In the genomic region with DNA sequence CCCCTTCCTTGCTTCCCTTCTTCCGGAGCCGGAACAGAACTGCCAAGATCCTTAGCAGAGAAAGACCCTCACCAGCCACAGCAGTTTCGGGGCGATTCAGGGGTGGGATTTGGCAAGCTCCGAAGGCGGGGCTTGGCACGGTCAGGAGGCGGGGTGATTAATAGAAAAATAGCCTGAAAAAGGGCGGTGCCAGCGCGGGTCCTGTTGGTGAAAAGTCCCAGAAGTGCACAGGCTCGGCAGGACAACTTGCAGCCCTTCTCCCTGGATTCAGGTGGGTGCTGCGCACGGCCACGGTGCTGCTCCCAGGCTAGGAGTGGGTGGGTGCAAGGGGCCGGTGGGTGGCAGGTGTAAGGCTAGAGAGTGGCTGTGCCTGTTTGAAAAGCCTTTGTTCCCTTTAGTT, we compare ENCODE assay signal across 8 mouse cellular contexts. TPM values are rescaled to one million over a fixed set of nuclear protein-coding genes. Genes with fewer than 3 reads are reported as not detected.
DNase-seq lines count a peak whose midpoint lies in the region; ATAC-seq and TF ChIP-seq lines count a peak whose summit lies in the region.

No protein-coding gene starts in this region.

- peak overlapping the region; percentile 69 for H3K4me2 ChIP-seq in embryonic facial prominence, embryonic 14.5 days (ENCODE audit: low read depth, low read length)
- peak overlapping the region; percentile 83 for H3K4me2 ChIP-seq in heart, embryonic 14.5 days (ENCODE audit: low read length)

- no peak for TF ChIP-seq POLR2A in spleen, adult 2 months (IDR thresholded peaks at IDR 0.05; ENCODE audit: low read depth, low read length)

- peak; percentile 37 to 63 for DNase-seq in cerebellum, postnatal 10 days
- no peak for DNase-seq in cerebellum, adult 11 months
- peak; percentile 79 for DNase-seq in embryonic facial prominence, embryonic 14.5 days (ENCODE audit: low spot score)
- DNase-seq in kidney, postnatal 10 days: peak; percentile 80
- peak in 1 of 2 experiments; percentile 29 for DNase-seq in spleen, adult 2 months (ENCODE audit: low read depth in 1 of 2, low spot score in 2 of 2)
- DNase-seq in cerebellum, adult 8-10 months: no peak

- peaks cover 15% of the 10 kb centered on the region for H3K4me1 ChIP-seq in embryonic facial prominence, embryonic 14.5 days (ENCODE audit: control insufficient read depth, insufficient read depth, low read length)
- peaks cover 11 to 16% of the 10 kb centered on the region in 2 experiments for H3K4me1 ChIP-seq in heart, embryonic 14.5 days (ENCODE audit: control insufficient read depth in 2 of 2, insufficient read depth in 2 of 2, low read length in 2 of 2)
- no peaks in the 10 kb centered on the region for H3K4me1 ChIP-seq in spleen, adult 2 months (ENCODE audit: control insufficient read depth, insufficient read depth, insufficient read length)

- peak; percentile 83 for ATAC-seq in embryonic facial prominence, embryonic 14.5 days (ENCODE audit: low read depth)
- peak; percentile 65 for ATAC-seq in heart, embryonic 14.5 days (ENCODE audit: insufficient number of reproducible peaks, insufficient read depth, low FRiP score, low read depth)

- H3K79me2 ChIP-seq in macrophage (ENCODE audit: inconsistent target): peaks cover 38% of the 10 kb centered on the region; the same call in 1 of the 2 replicates

- H3K9ac ChIP-seq in embryonic facial prominence, embryonic 14.5 days (ENCODE audit: low read depth, low read length): peak overlapping the region; percentile 56
- peak overlapping the region; percentile 77 for H3K9ac ChIP-seq in heart, embryonic 14.5 days (ENCODE audit: low read length)

- H3K36me3 ChIP-seq in embryonic facial prominence, embryonic 14.5 days (ENCODE audit: control insufficient read depth, insufficient read depth, low read length): no peaks in the 10 kb centered on the region
- no peaks in the 10 kb centered on the region for H3K36me3 ChIP-seq in heart, embryonic 14.5 days (ENCODE audit: control insufficient read depth, insufficient read depth, low read length)
- H3K36me3 ChIP-seq in macrophage (ENCODE audit: inconsistent target): no peaks in the 10 kb centered on the region
- H3K36me3 ChIP-seq in spleen, adult 2 months (ENCODE audit: control insufficient read depth, insufficient read depth, low read length): no peaks in the 10 kb centered on the region

- WGBS in embryonic facial prominence, embryonic 14.5 days: under 1% methylated on average over 15 of the region's 16 CpGs
- 1% methylated on average over 16 of the region's 16 CpGs for WGBS in heart, embryonic 14.5 days
- 3% methylated on average over 16 of the region's 16 CpGs for WGBS in macrophage (ENCODE audit: missing documents)
- WGBS in spleen, adult 2 months: under 1% methylated on average over 16 of the region's 16 CpGs

- no peak for TF ChIP-seq CTCF in spleen, adult 2 months (IDR thresholded peaks at IDR 0.05; ENCODE audit: extremely low read depth, insufficient read depth, insufficient read length, insufficient replicate concordance)

- H3K27ac ChIP-seq in embryonic facial prominence, embryonic 14.5 days (replicated peaks; ENCODE audit: low read depth, low read length): peak overlapping the region; percentile 63
- peak overlapping the region; percentile 1 to 59; a peak in 2 of 4 replicates for H3K27ac ChIP-seq in heart, embryonic 14.5 days (replicated peaks in 1 of 2; ENCODE audit: control insufficient read depth in 1 of 2, insufficient read depth in 1 of 2, low read depth in 2 of 2, low read length in 2 of 2)
- peak overlapping the region; percentile 57 for H3K27ac ChIP-seq in macrophage
- no peak overlapping the region for H3K27ac ChIP-seq in spleen, adult 2 months (ENCODE audit: insufficient read depth, low read length)

- peak overlapping the region; percentile 45 for H3K4me3 ChIP-seq in embryonic facial prominence, embryonic 14.5 days (ENCODE audit: low read depth, low read length)
- H3K4me3 ChIP-seq in heart, embryonic 14.5 days (ENCODE audit: control insufficient read depth in 1 of 2, insufficient read depth in 1 of 2, low read depth in 1 of 2, low read length in 2 of 2): peak overlapping the region; percentile 50 to 64
- H3K4me3 ChIP-seq in macrophage (ENCODE audit: inconsistent target): peak overlapping the region; percentile 54
- H3K4me3 ChIP-seq in spleen, adult 2 months (ENCODE audit: extremely low read depth, insufficient read depth, insufficient read length): peak overlapping the region; percentile 60

- no peaks in the 10 kb centered on the region for H3K27me3 ChIP-seq in embryonic facial prominence, embryonic 14.5 days (replicated peaks; ENCODE audit: control insufficient read depth, insufficient read depth, low read length)
- H3K27me3 ChIP-seq in heart, embryonic 14.5 days (ENCODE audit: control insufficient read depth, insufficient read depth, low read length): no peaks in the 10 kb centered on the region
- no peaks in the 10 kb centered on the region for H3K27me3 ChIP-seq in spleen, adult 2 months (ENCODE audit: control insufficient read depth, insufficient read depth, low read length)

- no peaks in the 10 kb centered on the region for H3K9me3 ChIP-seq in embryonic facial prominence, embryonic 14.5 days (ENCODE audit: control insufficient read depth, low read length)
- no peaks in the 10 kb centered on the region for H3K9me3 ChIP-seq in heart, embryonic 14.5 days (ENCODE audit: control insufficient read depth, low read length)

RNA-seq across cellular contexts. Expression of a gene that starts 0.2 kb away (rescaled TPM):
- polyA plus RNA-seq in embryonic facial prominence, embryonic 14.5 days (2014; fragmentation: Nextera tagmentation; extraction: Ambion mirVana): 185 and 192 TPM in 2 replicates
- polyA plus RNA-seq in heart, embryonic 14.5 days (2014; fragmentation: Nextera tagmentation; extraction: Ambion mirVana): 133 and 151 TPM in 2 replicates
- total RNA-seq in macrophage (2018; cell fraction: chromatin; rRNA removed): 10 to 100 TPM in 22 of 26 experiments, 1 to 10 TPM in 4; 6.2 to 49.0 (median 15.4) TPM
- total RNA-seq in macrophage (2018; cell fraction: cytosol; rRNA removed): 100 to 1,000 TPM; 105 to 360 (median 198) TPM
- total RNA-seq in macrophage (2018; cell fraction: nucleus; rRNA removed): 100 to 1,000 TPM in 6 of 26 experiments, 10 to 100 TPM in 20; 29.9 to 185 (median 74.7) TPM
- 153 to 274 TPM (median 243 TPM) in 3 replicates for polyA plus RNA-seq in macrophage (2018)
- 37.7 and 45.4 TPM in 2 replicates for polyA plus RNA-seq in spleen, adult 2 months (2012; rRNA removed)

Comparison
In these comparisons a context has a peak if more than half of its experiments do, and no peak if none do; other contexts are left out.
1. DNase-seq: peak in cerebellum, postnatal 10 days (2 of 2), embryonic facial prominence, embryonic 14.5 days (single experiment) and kidney, postnatal 10 days (single experiment); none in cerebellum, adult 11 months (single experiment) and cerebellum, adult 8-10 months (single experiment).
2. Peak in every context shown above with its lines, with median percentiles within 50 percentile points of each other: H3K4me3 ChIP-seq.